Mouse (Mus musculus) bone marrow, adult 2 months (tissue): ENCODE results near the gene Foxo3.

Source experiments
- CTCF ChIP-seq: fragments of 200-500 bp; IDR thresholded peaks from 2 replicates; pipeline ENCODE4 v1.5.1; 2011; ENCODE audit warnings: low read length, control low read depth; ENCODE audit not compliant: control insufficient read depth, insufficient read depth
- POLR2A ChIP-seq: fragments of 200-500 bp; IDR thresholded peaks from 2 replicates; pipeline ENCODE4 v1.6.1; 2011; ENCODE audit warnings: low read depth, mild to moderate bottlenecking, control low read depth, low read length, borderline replicate concordance; ENCODE audit not compliant: control insufficient read depth

DNA sequence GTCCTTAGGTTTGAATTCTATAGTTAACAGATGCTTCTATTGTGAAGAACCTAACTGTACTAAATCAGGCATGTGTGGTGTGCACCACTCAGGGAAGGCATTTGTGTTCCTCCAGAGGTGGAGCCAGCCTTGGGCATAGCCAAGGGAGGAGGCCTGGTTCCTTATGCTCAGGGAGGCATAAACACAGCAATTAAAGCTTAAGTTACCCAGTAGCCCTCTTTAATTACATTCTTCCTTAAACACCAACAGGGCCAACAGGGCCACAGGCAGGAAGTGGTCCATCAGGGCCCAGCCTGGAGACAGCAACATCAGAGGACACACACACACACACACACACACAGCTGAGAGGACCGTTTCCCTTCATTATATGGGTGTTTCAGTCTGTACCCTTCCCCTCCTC is 102.7 kb downstream of the Foxo3 start:
- no peak for TF ChIP-seq POLR2A
- TF ChIP-seq CTCF = no peak
